Mouse (Mus musculus) bone marrow, adult 2 months (tissue): ENCODE data around the gene C2cd5.

Source experiments
- CTCF ChIP-seq: fragments of 200-500 bp; IDR thresholded peaks from 2 replicates; pipeline ENCODE4 v1.5.1; 2011; ENCODE audit warnings: low read length, control low read depth; ENCODE audit not compliant: control insufficient read depth, insufficient read depth
- POLR2A ChIP-seq: fragments of 200-500 bp; IDR thresholded peaks from 2 replicates; pipeline ENCODE4 v1.6.1; 2011; ENCODE audit warnings: low read depth, mild to moderate bottlenecking, control low read depth, low read length, borderline replicate concordance; ENCODE audit not compliant: control insufficient read depth

DNA sequence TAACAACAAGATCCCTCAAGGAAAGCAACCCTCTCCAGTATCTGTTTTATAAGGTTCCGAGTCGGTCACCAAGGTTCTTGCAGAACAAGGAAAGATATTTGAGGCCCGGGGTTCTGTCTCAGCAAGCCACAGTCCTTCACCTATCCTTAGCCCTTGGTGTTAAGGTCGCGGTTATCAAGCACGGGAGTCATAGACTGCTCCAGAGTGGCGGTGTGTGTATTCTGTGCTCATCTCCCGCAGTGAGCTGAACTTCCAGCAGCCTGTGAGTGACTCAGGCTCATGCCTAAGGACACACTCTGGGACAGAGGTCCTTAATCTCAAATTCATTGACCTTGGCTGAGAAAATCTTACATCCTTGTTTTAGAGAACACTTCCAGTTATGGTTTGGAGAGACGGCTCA is 40.9 kb upstream of the C2cd5 start:
- TF ChIP-seq POLR2A: no peak
- no peak for TF ChIP-seq CTCF
